Mouse (Mus musculus) C2C12 (cell line): ENCODE measurements at regions not wholly inside any gene's neighbourhood (a gene's known extent, or its start where the extent isn't known, plus 50 kb on each side); places are given as distances from the start of the nearest gene placed in this dataset.

Experiments used
- CEBPB ChIP-seq: IDR thresholded peaks from one replicate; pipeline ENCODE4 v1.6.1; 2011; ENCODE audit warnings: low read depth, mild to moderate bottlenecking, control low read depth, moderate library complexity
- CTCF ChIP-seq: IDR thresholded peaks from one replicate; pipeline ENCODE4 v1.5.1; 2011; ENCODE audit not compliant: control insufficient read depth, insufficient read depth, insufficient read length
- MYOG ChIP-seq: IDR thresholded peaks from one replicate; pipeline ENCODE4 v1.6.1; 2011; ENCODE audit not compliant: control insufficient read depth, insufficient read length; ENCODE audit errors: extremely low read depth

DNA sequence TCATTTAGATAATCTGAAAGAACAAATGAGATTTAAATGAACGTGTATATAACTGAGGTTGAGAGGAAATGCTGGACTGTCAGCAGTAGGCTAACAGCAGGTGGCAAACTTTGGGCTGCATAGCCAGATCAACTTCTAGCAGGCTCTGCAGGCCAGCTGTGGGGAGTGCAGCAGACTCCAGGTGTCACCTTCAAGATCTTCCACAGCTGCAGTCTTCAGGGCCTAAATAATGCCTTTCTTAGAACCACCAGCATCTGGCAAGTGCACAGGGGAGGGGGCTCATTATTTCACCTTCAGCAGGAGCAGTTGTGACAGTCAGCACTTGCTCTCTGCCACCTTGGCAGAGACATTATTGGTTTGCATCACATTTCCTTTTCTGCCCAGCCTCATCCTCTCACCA, 487.7 kb upstream of the Rag2 start:
- TF ChIP-seq MYOG (no peak), CTCF (no peak), CEBPB (no peak)
